Mouse (Mus musculus): ENCODE data around the gene Agbl3. TPM values are rescaled to one million over a fixed set of nuclear protein-coding genes. Genes with fewer than 3 reads are reported as not detected.

Gene Agbl3
- polyA plus RNA-seq, 1 experiment from 2014 or later = 16.0 TPM

- TF ChIP-seq CTCF (IDR thresholded peaks at IDR 0.05) (no peak), EP300 (IDR thresholded peaks at IDR 0.05) (no peak)
- H3K27me3 ChIP-seq (replicated peaks; ENCODE audit: insufficient read depth, low read length) = no peaks in the 10 kb centered on the region
- H3K4me3 ChIP-seq (ENCODE audit: low read depth, low read length) = no peak overlapping the region
- no peaks in the 10 kb centered on the region for H3K9me3 ChIP-seq (ENCODE audit: low read length)
- no peaks in the 10 kb centered on the region for H3K4me1 ChIP-seq (ENCODE audit: insufficient read depth, low read depth, low read length)
- H3K9ac ChIP-seq (replicated peaks; ENCODE audit: low read depth) = no peak overlapping the region
- ATAC-seq (no peak), DNase-seq (ENCODE audit: low spot score) (no peak)
- 62% methylated on average over 6 of the region's 6 CpGs for WGBS
- no peak overlapping the region for H3K4me2 ChIP-seq (replicated peaks; ENCODE audit: low read depth, low read length)
- no peak overlapping the region for H3K27ac ChIP-seq (ENCODE audit: low read length)
- no peaks in the 10 kb centered on the region; the same call in 1 of the 2 replicates for H3K36me3 ChIP-seq (ENCODE audit: insufficient read depth, low read length)
These were observed 32.4 kb upstream of the Agbl3 start for GRCm38 (mm10) chr6:34747846-34748245.

- H3K27ac ChIP-seq (ENCODE audit: low read length) = no peak overlapping the region
These were observed 31.7 kb upstream of the Agbl3 start for GRCm38 (mm10) chr6:34748566-34748965.

GRCm38 (mm10) chr6:34749526-34749925 lies 30.7 kb upstream of the Agbl3 start:
- TF ChIP-seq CTCF (IDR thresholded peaks at IDR 0.05) = no peak
- no peak for TF ChIP-seq EP300 (IDR thresholded peaks at IDR 0.05)
- no peak overlapping the region for H3K4me2 ChIP-seq (replicated peaks; ENCODE audit: low read depth, low read length)
- WGBS = 65% methylated on average over 6 of the region's 6 CpGs
- H3K9me3 ChIP-seq (ENCODE audit: low read length) = no peaks in the 10 kb centered on the region
- H3K4me3 ChIP-seq (ENCODE audit: low read depth, low read length) = no peak overlapping the region
- no peaks in the 10 kb centered on the region for H3K4me1 ChIP-seq (ENCODE audit: insufficient read depth, low read depth, low read length)
- no peak overlapping the region for H3K27ac ChIP-seq (ENCODE audit: low read length)
- no peak overlapping the region for H3K9ac ChIP-seq (replicated peaks; ENCODE audit: low read depth)
- no peak for DNase-seq (ENCODE audit: low spot score)
- H3K27me3 ChIP-seq (replicated peaks; ENCODE audit: insufficient read depth, low read length) = no peaks in the 10 kb centered on the region
- no peak for ATAC-seq
- no peaks in the 10 kb centered on the region; the same call in 1 of the 2 replicates for H3K36me3 ChIP-seq (ENCODE audit: insufficient read depth, low read length)

More at GRCm38 (mm10) chr6:34748566-34748965, 31.7 kb upstream of the Agbl3 start:
- Histone ChIP-seq H3K4me3 (ENCODE audit: low read depth, low read length) (no peak overlapping the region), H3K4me2 (replicated peaks; ENCODE audit: low read depth, low read length) (no peak overlapping the region), H3K27me3 (replicated peaks; ENCODE audit: insufficient read depth, low read length) (no peaks in the 10 kb centered on the region), H3K4me1 (ENCODE audit: insufficient read depth, low read depth, low read length) (no peaks in the 10 kb centered on the region), H3K9me3 (ENCODE audit: low read length) (no peaks in the 10 kb centered on the region), H3K36me3 (ENCODE audit: insufficient read depth, low read length) (no peaks in the 10 kb centered on the region; the same call in 1 of the 2 replicates), H3K9ac (replicated peaks; ENCODE audit: low read depth) (no peak overlapping the region)
- TF ChIP-seq CTCF (IDR thresholded peaks at IDR 0.05) = no peak
- no peak for TF ChIP-seq EP300 (IDR thresholded peaks at IDR 0.05)
- WGBS = 87% methylated on average over 11 of the region's 11 CpGs
- ATAC-seq (no peak), DNase-seq (ENCODE audit: low spot score) (no peak)

- Histone ChIP-seq H3K36me3 (ENCODE audit: insufficient read depth, low read length) (no peaks in the 10 kb centered on the region; the same call in 1 of the 2 replicates), H3K4me2 (replicated peaks; ENCODE audit: low read depth, low read length) (no peak overlapping the region), H3K27ac (ENCODE audit: low read length) (no peak overlapping the region), H3K9ac (replicated peaks; ENCODE audit: low read depth) (no peak overlapping the region), H3K9me3 (ENCODE audit: low read length) (no peaks in the 10 kb centered on the region), H3K4me1 (ENCODE audit: insufficient read depth, low read depth, low read length) (no peaks in the 10 kb centered on the region), H3K4me3 (ENCODE audit: low read depth, low read length) (no peak overlapping the region), H3K27me3 (replicated peaks; ENCODE audit: insufficient read depth, low read length) (no peaks in the 10 kb centered on the region)
- no peak for TF ChIP-seq EP300 (IDR thresholded peaks at IDR 0.05)
- TF ChIP-seq CTCF (IDR thresholded peaks at IDR 0.05) = no peak
- ATAC-seq = no peak
- 61% methylated on average over 7 of the region's 7 CpGs for WGBS
- DNase-seq (ENCODE audit: low spot score) = no peak
These were observed 29.6 kb upstream of the Agbl3 start for GRCm38 (mm10) chr6:34750487-34751120.

- no peaks in the 10 kb centered on the region; the same call in 1 of the 2 replicates for H3K36me3 ChIP-seq (ENCODE audit: insufficient read depth, low read length)
- no peak overlapping the region for H3K27ac ChIP-seq (ENCODE audit: low read length)
- no peak for TF ChIP-seq EP300 (IDR thresholded peaks at IDR 0.05)
- no peak for TF ChIP-seq CTCF (IDR thresholded peaks at IDR 0.05)
- ATAC-seq (no peak), DNase-seq (ENCODE audit: low spot score) (no peak)
- H3K27me3 ChIP-seq (replicated peaks; ENCODE audit: insufficient read depth, low read length) = no peaks in the 10 kb centered on the region
- H3K4me3 ChIP-seq (ENCODE audit: low read depth, low read length) = no peak overlapping the region
- H3K9ac ChIP-seq (replicated peaks; ENCODE audit: low read depth) = no peak overlapping the region
- no peak overlapping the region for H3K4me2 ChIP-seq (replicated peaks; ENCODE audit: low read depth, low read length)
- no peaks in the 10 kb centered on the region for H3K9me3 ChIP-seq (ENCODE audit: low read length)
- no peaks in the 10 kb centered on the region for H3K4me1 ChIP-seq (ENCODE audit: insufficient read depth, low read depth, low read length)
These were observed 28.6 kb upstream of the Agbl3 start for GRCm38 (mm10) chr6:34751625-34752024.

GRCm38 (mm10) chr6:34754448-34754847 lies 25.8 kb upstream of the Agbl3 start:
- Histone ChIP-seq H3K9me3 (ENCODE audit: low read length) (no peaks in the 10 kb centered on the region), H3K4me3 (ENCODE audit: low read depth, low read length) (no peak overlapping the region), H3K4me1 (ENCODE audit: insufficient read depth, low read depth, low read length) (no peaks in the 10 kb centered on the region), H3K27me3 (replicated peaks; ENCODE audit: insufficient read depth, low read length) (no peaks in the 10 kb centered on the region), H3K9ac (replicated peaks; ENCODE audit: low read depth) (no peak overlapping the region), H3K27ac (ENCODE audit: low read length) (no peak overlapping the region), H3K4me2 (replicated peaks; ENCODE audit: low read depth, low read length) (no peak overlapping the region), H3K36me3 (ENCODE audit: insufficient read depth, low read length) (no peaks in the 10 kb centered on the region; the same call in 1 of the 2 replicates)
- TF ChIP-seq CTCF (IDR thresholded peaks at IDR 0.05) (peak; percentile 84), EP300 (IDR thresholded peaks at IDR 0.05) (0 out of 2 replicates have a peak, but pooled peaks have one; percentile 12)
- peak; percentile 91 for DNase-seq (ENCODE audit: low spot score)
- 19% methylated on average over 5 of the region's 5 CpGs for WGBS
- peak; percentile 73 for ATAC-seq
